Mouse (Mus musculus): Measurements from ENCODE around the gene B020011L13Rik.
"Not testable (repeated sequence)": the region's sequence is repeated elsewhere in the genome, so short reads cannot be mapped to it uniquely, and the experiment has no call there.

GRCm38 (mm10) chr1:117851718-117852117 is 70.8 kb downstream of the B020011L13Rik start:
- TF ChIP-seq POLR2A (IDR thresholded peaks at IDR 0.05; ENCODE audit: borderline replicate concordance, low read depth, low read length); CTCF (IDR thresholded peaks at IDR 0.05; ENCODE audit: low read depth, low read length): not testable (repeated sequence)

All from bone marrow macrophage, adult 2 months (primary cell).